Mouse (Mus musculus) megakaryocyte-erythroid progenitor cell, adult 5-6 weeks (primary cell): ENCODE data around the gene Zfp746. TPM values are rescaled to one million over a fixed set of nuclear protein-coding genes. Genes with fewer than 3 reads are reported as not detected.

Experiments used
- ATAC-seq: replicated peaks from 2 replicates; pipeline ENCODE4 v1.8.0; 2016; ENCODE audit warnings: mild to moderate bottlenecking, inconsistent platforms; ENCODE audit not compliant: severe bottlenecking, poor library complexity, low FRiP score, low TSS enrichment
- total RNA-seq, 2 experiments: library from RNA; stranded (forward) in 1 of 2; stranded (reverse) in 1 of 2; fragments of 200-1000, 215-1000 nt in 1 of 2; fragments of >200 nt in 1 of 2; fragmentation: Nextera tagmentation in 1 of 2; gene quantifications; 2 replicates each; pipeline ENCODE4 v1.2.3; 2014 to 2017

Zfp746 gene
- total RNA-seq, 2 experiments from 2014 or later = 18.9 to 22.7 TPM

DNA sequence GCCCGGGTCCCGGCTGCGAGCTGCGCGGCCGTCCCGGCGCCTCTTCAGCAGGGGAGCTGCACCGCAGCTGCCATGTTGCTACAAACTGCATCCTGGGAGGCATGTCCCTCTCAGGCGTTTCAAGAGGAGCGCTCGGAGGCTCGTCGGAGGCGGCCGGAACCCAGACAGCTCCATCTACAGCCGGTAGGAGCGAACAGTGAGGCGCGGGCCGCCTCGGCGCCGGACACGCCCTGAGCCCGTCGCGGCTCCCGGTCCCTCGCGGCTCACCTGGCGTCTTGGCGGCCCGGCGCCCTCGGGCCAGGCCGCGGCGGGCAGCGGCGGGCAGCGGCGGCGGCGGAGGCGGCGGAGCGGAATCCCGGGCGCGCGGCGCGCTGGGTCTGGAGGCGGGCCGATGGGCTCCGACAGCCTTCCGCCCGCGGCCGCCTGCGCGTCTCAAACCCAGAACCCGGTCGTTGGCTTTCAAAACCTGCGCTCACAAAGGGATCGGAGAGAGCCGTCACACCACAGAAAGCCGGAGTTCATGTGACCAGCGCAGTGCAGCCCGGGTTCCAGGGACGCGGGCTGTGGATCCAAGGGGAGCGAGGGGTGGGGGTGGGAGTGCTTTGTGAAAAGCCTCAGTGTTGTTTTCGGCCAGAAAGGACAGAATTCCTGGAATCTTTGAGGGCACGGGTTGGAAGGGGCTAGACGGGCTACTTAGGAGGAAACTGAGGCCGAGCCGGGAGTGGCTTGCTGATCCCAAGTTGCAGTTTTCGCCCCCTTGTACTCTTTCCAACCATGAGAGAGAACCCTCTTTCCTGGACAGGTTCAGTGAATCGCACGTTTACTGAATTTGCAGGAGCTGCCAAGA lies 37.7 kb downstream of the Zfp746 start, which contains the start of gene Zfp777:
Gene Zfp777 (minus strand): TSS at position 486 of the 847 bp plus-strand sequence.
- ATAC-seq = peak; percentile 89

DNA sequence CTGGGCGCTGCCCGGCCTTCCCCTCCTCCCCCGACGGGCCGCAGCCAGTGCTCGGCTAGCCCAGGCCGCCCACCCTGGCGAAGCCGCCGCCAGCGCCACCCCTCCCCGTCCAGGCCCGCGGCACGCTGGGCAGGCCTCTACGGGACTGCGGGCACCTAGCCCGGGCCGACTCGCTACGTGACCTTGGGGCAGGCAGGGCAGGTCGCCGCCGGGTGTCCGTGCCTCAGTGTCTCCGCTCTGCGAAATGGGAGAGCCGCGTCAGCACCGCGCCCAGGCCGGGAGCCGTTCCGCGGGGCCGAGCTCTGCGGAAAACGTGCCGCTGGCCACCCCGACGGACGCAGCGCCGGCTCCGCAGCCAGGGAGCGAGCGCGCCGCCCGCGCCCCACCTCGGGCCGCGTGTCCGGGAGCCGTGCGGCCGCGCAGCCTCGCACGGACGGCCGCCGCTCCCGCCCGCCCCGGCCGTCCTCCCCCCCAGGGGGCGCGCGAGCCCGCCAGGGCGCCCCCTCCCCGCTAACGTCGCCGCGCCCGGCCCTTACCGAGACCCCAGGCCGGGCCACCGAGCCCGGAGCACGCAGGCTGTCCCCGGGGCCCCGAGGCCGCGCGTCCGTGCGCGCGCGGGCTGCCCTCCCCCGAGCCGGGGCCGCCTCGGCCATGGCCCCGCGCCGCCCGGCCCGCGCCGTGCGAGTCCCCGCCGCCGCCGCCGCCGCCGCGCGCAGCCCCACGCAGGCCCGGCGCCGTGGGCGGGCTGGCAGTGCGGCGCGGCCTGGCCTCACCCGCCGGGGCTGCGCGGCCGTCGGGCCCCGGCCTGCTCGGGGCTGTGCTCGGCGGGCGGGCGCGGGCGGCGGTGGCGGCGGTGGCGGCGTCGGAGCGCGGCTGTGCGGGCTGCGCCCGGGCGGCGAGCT lies 38.7 kb downstream of the Zfp746 start:
- ATAC-seq = peak; percentile 38; the same call in 1 of the 2 replicates

DNA sequence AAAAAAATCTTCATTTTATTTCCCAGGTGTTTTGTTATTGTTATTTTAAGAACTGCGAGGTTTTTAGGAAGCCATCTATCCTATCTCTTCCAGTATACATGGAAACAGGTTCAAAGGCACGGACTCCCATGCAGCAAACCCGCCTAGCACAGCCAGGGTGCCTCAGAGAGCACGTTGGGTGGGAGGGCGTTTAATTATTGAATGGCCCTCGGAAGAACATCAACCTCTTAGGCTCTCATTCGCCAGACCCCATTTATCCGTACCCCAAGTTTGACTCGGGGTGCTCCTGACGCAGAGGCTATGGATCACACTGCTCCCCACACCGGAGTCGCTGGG lies 39.3 kb downstream of the Zfp746 start:
- ATAC-seq = peak; percentile 36

DNA sequence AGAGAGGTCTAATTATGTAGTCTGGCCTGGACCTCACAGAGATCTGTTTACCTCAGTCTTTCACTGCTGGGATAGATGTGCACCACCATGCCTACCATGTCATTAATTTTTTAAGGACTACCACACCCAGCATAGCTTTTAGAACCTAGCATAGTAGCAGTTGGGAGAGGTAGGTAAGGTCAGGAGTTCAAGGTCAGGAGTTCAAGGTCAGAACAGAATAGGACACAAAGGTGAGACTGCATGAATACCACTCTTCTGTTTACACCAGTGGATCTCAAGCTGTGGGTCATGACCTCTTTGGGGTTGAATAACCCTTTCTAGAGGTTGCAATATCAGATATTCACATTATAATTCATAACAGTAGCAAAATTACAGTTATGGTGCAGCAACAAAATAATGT lies 53.7 kb downstream of the Zfp746 start:
- no peak for ATAC-seq

DNA sequence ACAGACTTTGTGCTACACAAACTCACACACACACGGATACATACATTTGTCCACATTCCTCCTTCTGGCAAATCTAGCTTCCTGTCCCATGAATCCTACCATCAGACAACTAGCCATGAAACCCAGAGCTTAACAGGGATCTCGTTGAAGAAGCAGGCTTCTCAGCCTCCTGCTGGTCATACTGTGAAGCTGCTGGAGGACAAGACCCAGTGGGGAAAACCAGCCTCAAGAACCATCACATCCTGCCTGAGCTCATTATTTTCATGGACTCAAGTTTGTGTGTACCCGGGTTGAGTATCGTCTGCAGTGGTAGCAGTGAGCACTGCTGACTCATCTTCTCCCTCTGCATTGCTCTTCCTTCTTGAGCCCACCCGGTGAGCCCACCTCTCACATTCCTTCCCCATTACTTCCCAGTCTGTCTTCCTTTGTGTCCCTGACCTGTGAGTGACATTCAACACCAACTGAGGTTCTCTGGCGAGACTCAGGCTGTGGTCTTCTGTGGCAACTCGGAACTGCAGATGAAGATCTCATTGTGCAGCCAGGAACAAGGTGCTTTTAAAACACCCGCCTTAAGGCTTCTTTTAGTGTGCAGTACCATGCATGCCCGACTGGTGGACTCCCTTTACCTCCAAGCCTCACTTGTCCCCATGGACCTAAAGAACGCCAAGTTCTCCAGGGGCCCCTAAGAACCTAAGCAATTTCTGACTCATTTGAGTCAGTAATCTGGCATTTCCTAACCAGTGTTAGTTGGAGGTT lies 60.3 kb downstream of the Zfp746 start:
- ATAC-seq = no peak

DNA sequence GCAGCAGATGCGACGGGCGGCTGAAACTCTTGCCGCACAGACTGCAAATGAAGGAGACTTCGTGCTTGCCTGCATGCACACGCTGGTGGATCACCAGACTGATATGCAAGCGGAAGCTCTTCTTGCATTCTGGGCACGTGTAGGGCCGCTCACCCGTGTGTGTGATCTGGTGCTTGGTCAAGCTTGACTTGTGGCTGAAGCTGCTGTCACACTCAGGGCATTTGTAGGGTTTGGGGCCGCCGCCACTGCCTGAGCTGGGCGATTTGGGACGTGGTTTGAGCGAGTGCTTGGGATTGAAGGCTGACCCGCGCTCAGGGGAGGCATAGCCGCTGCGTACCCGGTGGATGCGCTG lies 61.4 kb downstream of the Zfp746 start:
- no peak for ATAC-seq

DNA sequence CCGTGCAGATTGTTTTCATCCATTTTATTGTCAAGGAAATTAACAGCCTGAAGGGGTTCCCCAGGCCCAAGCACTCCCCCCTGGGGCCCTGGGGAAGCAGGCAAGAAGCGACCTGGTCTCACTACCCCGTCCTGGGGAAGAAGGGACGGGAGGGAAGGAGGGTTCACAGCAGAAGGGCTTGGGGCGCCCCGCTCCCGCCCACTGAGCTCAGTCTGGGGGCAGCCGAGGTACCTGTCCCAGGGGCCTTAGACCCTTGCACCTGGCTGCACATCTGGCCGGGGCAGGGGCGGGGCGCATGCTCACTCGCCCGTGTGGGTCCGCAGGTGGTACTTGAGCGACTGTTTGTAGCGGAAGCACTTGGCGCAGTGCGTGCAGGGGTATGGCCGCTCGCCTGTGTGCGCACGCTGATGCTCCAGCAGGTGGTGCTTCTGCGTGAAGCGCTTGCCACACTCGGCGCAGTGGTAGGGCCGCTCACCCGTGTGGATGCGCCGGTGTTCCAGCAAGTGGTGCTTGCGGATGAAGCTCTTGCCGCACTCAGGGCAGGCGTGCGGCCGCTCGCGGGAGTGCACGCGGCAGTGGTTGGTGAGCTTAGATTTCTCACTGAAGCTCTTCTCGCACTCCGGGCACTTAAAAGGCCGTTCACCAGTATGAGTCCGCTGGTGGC lies 61.9 kb downstream of the Zfp746 start:
- no peak for ATAC-seq

DNA sequence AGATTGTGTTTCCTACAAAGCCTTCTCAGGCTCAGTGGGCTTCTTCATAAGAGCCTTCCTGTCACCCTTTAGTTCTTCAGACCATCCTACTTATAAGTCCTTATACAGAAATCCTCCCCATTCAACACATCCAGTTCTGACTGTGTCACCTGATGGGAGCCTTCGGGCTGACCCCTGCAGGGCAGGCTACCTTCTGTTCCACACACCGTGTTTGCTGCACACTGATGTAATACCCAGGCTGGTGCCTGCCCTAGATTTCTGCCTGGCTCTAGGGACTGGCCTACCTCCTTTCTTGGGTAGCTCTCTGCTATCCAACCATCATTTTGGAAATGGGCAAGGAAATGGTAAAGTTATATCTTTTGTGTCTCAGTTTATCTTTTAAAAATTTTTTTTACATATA lies 63.7 kb downstream of the Zfp746 start:
- ATAC-seq = no peak

DNA sequence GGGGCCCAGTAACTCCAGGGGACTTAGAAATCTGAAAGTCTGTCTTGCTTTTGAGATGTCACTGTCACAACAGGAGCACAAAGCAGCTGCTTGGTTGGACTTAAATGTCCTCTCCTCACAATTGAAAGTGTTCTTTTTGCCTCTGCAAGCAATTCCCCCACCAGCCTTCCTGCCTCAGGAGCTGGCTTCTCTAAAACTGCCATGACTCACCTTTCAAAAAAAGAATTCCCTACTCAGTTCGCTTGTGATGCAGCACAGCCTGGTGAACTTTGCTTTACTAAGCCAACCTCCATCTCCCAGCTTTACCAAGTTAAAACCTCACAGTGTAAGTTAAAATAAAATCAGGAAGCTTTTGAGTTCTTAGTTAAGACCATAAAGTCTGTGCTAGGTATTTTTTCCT lies 64.7 kb downstream of the Zfp746 start:
- ATAC-seq = no peak

DNA sequence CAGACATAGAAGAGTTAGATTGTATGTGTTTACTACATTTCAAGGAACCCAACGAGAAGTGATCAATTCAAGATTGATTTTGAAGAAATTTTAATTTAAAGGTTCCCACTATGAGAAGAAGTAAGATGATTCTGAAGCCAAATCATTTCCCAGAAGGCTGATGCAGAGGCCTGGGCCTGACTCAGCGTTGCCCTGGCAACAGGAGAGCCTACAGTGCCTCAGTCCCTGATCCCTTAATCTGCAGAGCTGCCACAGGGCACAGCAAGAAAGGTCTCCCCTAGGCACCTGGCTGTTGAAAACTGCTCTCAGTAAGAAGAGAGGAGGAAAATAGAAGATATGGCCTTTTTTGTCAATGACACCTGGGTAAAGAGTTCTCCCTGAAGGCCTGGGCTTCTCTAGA lies 66.4 kb downstream of the Zfp746 start:
- no peak for ATAC-seq

DNA sequence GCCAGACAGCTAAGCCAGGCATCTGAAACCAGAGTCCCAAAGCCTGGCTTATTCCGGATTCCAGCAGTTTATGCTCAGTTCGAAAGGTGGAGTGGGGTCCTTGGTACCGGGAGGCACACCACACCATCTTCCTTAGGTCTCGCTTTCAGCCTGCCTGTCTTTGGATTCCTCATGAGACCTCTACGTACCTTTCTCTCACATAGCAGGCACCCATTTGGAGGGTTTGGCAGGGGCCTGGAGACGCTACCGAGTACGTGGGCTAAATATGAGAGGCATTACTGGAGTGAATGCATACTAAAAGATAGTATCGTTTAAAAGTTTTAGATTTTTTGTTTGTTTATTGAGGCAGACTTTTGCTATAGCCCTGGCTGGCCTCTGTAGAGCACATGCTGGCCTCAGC lies 69.6 kb downstream of the Zfp746 start:
- ATAC-seq = no peak

DNA sequence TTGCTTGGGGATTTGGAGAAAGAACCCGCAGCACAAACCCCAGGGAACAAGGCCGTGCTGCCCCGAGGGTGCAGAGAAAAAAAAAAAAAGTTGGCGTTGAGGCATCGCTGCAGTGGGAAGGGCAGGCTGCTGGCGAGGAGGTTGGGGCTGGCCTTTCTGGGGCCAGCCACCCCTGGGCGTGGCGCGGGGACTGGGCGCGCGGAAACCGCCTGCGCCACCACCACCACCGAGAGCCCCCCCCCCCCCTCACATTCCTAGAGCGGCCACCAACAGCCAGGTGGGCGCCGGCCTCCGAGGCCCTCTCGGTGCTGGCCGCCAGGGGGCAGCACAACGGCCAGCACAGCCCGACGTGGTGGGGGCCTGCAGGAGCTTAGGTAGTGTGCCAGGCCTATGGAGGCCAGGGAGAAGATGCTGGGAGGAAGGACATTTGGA lies 70.3 kb downstream of the Zfp746 start:
- ATAC-seq = peak; percentile 92

Other genes with a start within 250 kb of the Zfp746 start
- 10.0 and 12.6 TPM in 2 replicates for gene Zfp282, start 209.4 kb downstream of the Zfp746 start, total RNA-seq (2014; fragmentation: Nextera tagmentation)
- gene Zfp282, start 209.4 kb downstream of the Zfp746 start, total RNA-seq (2017) = 10.7 TPM in 2 replicates
- gene Zfp212, start 166.1 kb downstream of the Zfp746 start, total RNA-seq (2014; fragmentation: Nextera tagmentation) = 9.7 and 14.9 TPM in 2 replicates
- gene Zfp212, start 166.1 kb downstream of the Zfp746 start, total RNA-seq (2017) = 5.6 and 9.2 TPM in 2 replicates
- 17.5 and 20.5 TPM in 2 replicates for gene Zfp956, start 133.2 kb downstream of the Zfp746 start, total RNA-seq (2014; fragmentation: Nextera tagmentation)
- 13.2 and 20.4 TPM in 2 replicates for gene Zfp956, start 133.2 kb downstream of the Zfp746 start, total RNA-seq (2017)
- gene Zfp777, start 37.7 kb downstream of the Zfp746 start, total RNA-seq (2014; fragmentation: Nextera tagmentation) = 13.3 and 33.3 TPM in 2 replicates
- gene Zfp777, start 37.7 kb downstream of the Zfp746 start, total RNA-seq (2017) = 20.2 and 35.0 TPM in 2 replicates